Mouse (Mus musculus) ES-E14 (cell line): ENCODE data around the gene Hsph1. TPM values are rescaled to one million over a fixed set of nuclear protein-coding genes. Genes with fewer than 3 reads are reported as not detected.

Experiments
- DNase-seq: peaks from one replicate; pipeline ENCODE4 v3.0.0-alpha.2; 2013; ENCODE audit warnings: low read depth, low spot score
- H3K27ac ChIP-seq: 2 replicates; pipeline ENCODE4 v1.5.1; 2012; ENCODE audit warnings: low read depth, mild to moderate bottlenecking, low read length, moderate library complexity, mixed read lengths; ENCODE audit not compliant: poor library complexity, insufficient read depth, severe bottlenecking
- H3K36me3 ChIP-seq: 2 replicates; pipeline ENCODE4 v1.6.1; 2012; ENCODE audit warnings: mild to moderate bottlenecking, low read length, moderate library complexity, mixed read lengths; ENCODE audit not compliant: control insufficient read depth, poor library complexity, insufficient read depth, severe bottlenecking
- H3K4me1 ChIP-seq, 2 experiments: fragments of 150-350 bp in 1 of 2; sonication (generic) in 1 of 2; 2 replicates each; pipeline ENCODE4 v1.6.1; 2012; ENCODE audit warnings: low read length in 2 of 2, mild to moderate bottlenecking in 1 of 2, mixed read lengths in 1 of 2; ENCODE audit not compliant: control insufficient read depth in 2 of 2, insufficient read depth in 2 of 2, poor library complexity in 1 of 2
- H3K4me3 ChIP-seq, 2 experiments: fragments of 150-350 bp in 1 of 2; sonication (generic) in 1 of 2; 2 replicates each; pipeline ENCODE4 v1.5.1; 2012; ENCODE audit warnings: low read length in 2 of 2, low read depth in 1 of 2, mild to moderate bottlenecking in 1 of 2, mixed read lengths in 1 of 2; ENCODE audit not compliant: insufficient read depth in 1 of 2, poor library complexity in 1 of 2, severe bottlenecking in 1 of 2
- H3K9ac ChIP-seq: 2 replicates; pipeline ENCODE4 v1.6.1; 2012; ENCODE audit warnings: low read depth, mild to moderate bottlenecking, low read length, mixed read lengths; ENCODE audit not compliant: poor library complexity, insufficient read depth, severe bottlenecking
- H3K9me3 ChIP-seq: fragments of 150-350 bp; sonication (generic); 2 replicates; pipeline ENCODE4 v1.6.1; 2012; ENCODE audit warnings: low read depth, mild to moderate bottlenecking, low read length; ENCODE audit not compliant: control insufficient read depth, insufficient read depth
- CHD2 ChIP-seq: IDR thresholded peaks from 2 replicates; pipeline ENCODE4 v1.6.1; 2014; ENCODE audit warnings: mild to moderate bottlenecking, low read depth, low read length, inconsistent platforms
- HCFC1 ChIP-seq: IDR thresholded peaks from 2 replicates; pipeline ENCODE4 v1.6.1; 2012; ENCODE audit warnings: low read length, inconsistent platforms, borderline replicate concordance; ENCODE audit not compliant: insufficient read depth
- MAFK ChIP-seq: IDR thresholded peaks from 2 replicates; pipeline ENCODE4 v1.6.1; 2014; ENCODE audit warnings: mild to moderate bottlenecking, low read depth, low read length, inconsistent platforms; ENCODE audit not compliant: insufficient read depth
- ZC3H11A ChIP-seq: IDR thresholded peaks from 2 replicates; pipeline ENCODE4 v1.6.1; 2012; ENCODE audit warnings: low read depth, mild to moderate bottlenecking, inconsistent platforms, low read length, borderline replicate concordance
- ZNF384 ChIP-seq: IDR thresholded peaks from 2 replicates; pipeline ENCODE4 v1.6.1; 2012; ENCODE audit warnings: low read depth, low read length, inconsistent platforms
- in situ Hi-C, 2 experiments: fragments of 600-800 bp; cut with MboI; formaldehyde crosslinking; loops; one replicate each; pipeline ENCODE4 v1.15.1; 2025; ENCODE audit warnings: low sequenced_read_pairs in 2 of 2, inconsistent platforms in 1 of 2; ENCODE audit not compliant: unreplicated experiment in 2 of 2
- total RNA-seq: library from RNA; depleted of rRNA; stranded (reverse); fragments of 300-350 nt; gene quantifications from 2 replicates; pipeline ENCODE4 v1.2.3, GENCODE M21; 2012

Hsph1 gene
- total RNA-seq, 1 experiment: 98.3 TPM

- in situ Hi-C loops: no loop called here
Measured at GRCm38 (mm10) chr5:149601996-149602395, 34.2 kb downstream of the Hsph1 start.

GRCm38 (mm10) chr5:149597351-149597750, 38.8 kb downstream of the Hsph1 start:
- in situ Hi-C loops: no loop called here
- peaks cover 3 to 5% of the 10 kb centered on the region in 2 experiments; a peak in 2 of 4 replicates for H3K4me1 ChIP-seq
- H3K27ac ChIP-seq: no peak overlapping the region
- TF ChIP-seq MAFK: no peak
- TF ChIP-seq ZNF384: no peak
- no peak for TF ChIP-seq CHD2
- TF ChIP-seq HCFC1: no peak
- TF ChIP-seq ZC3H11A: no peak
- no peak overlapping the region for H3K9ac ChIP-seq
- no peaks in the 10 kb centered on the region for H3K36me3 ChIP-seq
- H3K4me3 ChIP-seq: no peak overlapping the region
- DNase-seq: no peak
- no peaks in the 10 kb centered on the region for H3K9me3 ChIP-seq

More at GRCm38 (mm10) chr5:149601996-149602395, 34.2 kb downstream of the Hsph1 start:
- no peaks in the 10 kb centered on the region for H3K9me3 ChIP-seq
- no peak overlapping the region for H3K9ac ChIP-seq
- H3K27ac ChIP-seq: no peak overlapping the region
- H3K4me3 ChIP-seq: no peak overlapping the region
- no peak for DNase-seq
- H3K36me3 ChIP-seq: no peaks in the 10 kb centered on the region
- no peaks in the 10 kb centered on the region for H3K4me1 ChIP-seq
- TF ChIP-seq ZC3H11A (no peak), ZNF384 (no peak), CHD2 (no peak), HCFC1 (no peak), MAFK (no peak)

- Histone ChIP-seq H3K27ac (no peak overlapping the region), H3K36me3 (no peaks in the 10 kb centered on the region), H3K4me3 (no peak overlapping the region), H3K4me1 (peaks cover 3 to 13% of the 10 kb centered on the region in 2 experiments; a peak in 3 of 4 replicates), H3K9ac (no peak overlapping the region), H3K9me3 (no peaks in the 10 kb centered on the region)
- TF ChIP-seq MAFK (no peak), CHD2 (no peak), ZNF384 (no peak), ZC3H11A (no peak), HCFC1 (no peak)
- in situ Hi-C loops: no loop called here
- no peak for DNase-seq
Measured at GRCm38 (mm10) chr5:149594215-149594614, 42.0 kb downstream of the Hsph1 start.

- Histone ChIP-seq H3K9ac (no peak overlapping the region), H3K36me3 (no peaks in the 10 kb centered on the region), H3K27ac (peak overlapping the region; percentile 35; the same call in 1 of the 2 replicates), H3K4me3 (no peak overlapping the region), H3K9me3 (no peaks in the 10 kb centered on the region), H3K4me1 (peaks cover 0 to 21% of the 10 kb centered on the region in 2 experiments; a peak in 3 of 4 replicates)
- in situ Hi-C loops: no loop called here
- TF ChIP-seq ZNF384: no peak
- peak; percentile 53; the same call in 1 of the 2 replicates for TF ChIP-seq MAFK
- no peak for DNase-seq
Measured at GRCm38 (mm10) chr5:149589932-149590331, 46.2 kb downstream of the Hsph1 start.

GRCm38 (mm10) chr5:149588814-149589534, 47.2 kb downstream of the Hsph1 start:
- in situ Hi-C loops: no loop called here
- TF ChIP-seq MAFK: no peak
- no peak for TF ChIP-seq ZNF384
- TF ChIP-seq ZC3H11A: no peak
- no peak for TF ChIP-seq CHD2
- no peak for TF ChIP-seq HCFC1
- no peak overlapping the region for H3K27ac ChIP-seq
- no peak overlapping the region for H3K9ac ChIP-seq
- no peaks in the 10 kb centered on the region for H3K9me3 ChIP-seq
- no peak for DNase-seq
- H3K4me1 ChIP-seq: peaks cover 0 to 21% of the 10 kb centered on the region in 2 experiments; a peak in 3 of 4 replicates
- no peaks in the 10 kb centered on the region for H3K36me3 ChIP-seq
- no peak overlapping the region for H3K4me3 ChIP-seq
